Mouse (Mus musculus) G1E-ER4 (cell line): Measurements from ENCODE around the gene Fam198a. TPM values are rescaled to one million over a fixed set of nuclear protein-coding genes. Genes with fewer than 3 reads are reported as not detected.

Source experiments
- GATA1 ChIP-seq: IDR thresholded peaks from one replicate; pipeline ENCODE4 v1.8.0; 2012; ENCODE audit warnings: low read length, inconsistent platforms
- polyA plus RNA-seq: library from polyadenylated mRNA; stranded (reverse); fragments of >175 nt; gene quantifications from 2 replicates; pipeline ENCODE4 v1.2.3, GENCODE M21; 2012

The Fam198a gene
- polyA plus RNA-seq, 1 experiment, result not detected

GRCm38 (mm10) chr9:121951114-121951423, 281 bp downstream of the Fam198a start:
- TF ChIP-seq GATA1, result no peak

GRCm38 (mm10) chr9:121952596-121952995, 1.8 kb downstream of the Fam198a start:
- no peak for TF ChIP-seq GATA1

DNA sequence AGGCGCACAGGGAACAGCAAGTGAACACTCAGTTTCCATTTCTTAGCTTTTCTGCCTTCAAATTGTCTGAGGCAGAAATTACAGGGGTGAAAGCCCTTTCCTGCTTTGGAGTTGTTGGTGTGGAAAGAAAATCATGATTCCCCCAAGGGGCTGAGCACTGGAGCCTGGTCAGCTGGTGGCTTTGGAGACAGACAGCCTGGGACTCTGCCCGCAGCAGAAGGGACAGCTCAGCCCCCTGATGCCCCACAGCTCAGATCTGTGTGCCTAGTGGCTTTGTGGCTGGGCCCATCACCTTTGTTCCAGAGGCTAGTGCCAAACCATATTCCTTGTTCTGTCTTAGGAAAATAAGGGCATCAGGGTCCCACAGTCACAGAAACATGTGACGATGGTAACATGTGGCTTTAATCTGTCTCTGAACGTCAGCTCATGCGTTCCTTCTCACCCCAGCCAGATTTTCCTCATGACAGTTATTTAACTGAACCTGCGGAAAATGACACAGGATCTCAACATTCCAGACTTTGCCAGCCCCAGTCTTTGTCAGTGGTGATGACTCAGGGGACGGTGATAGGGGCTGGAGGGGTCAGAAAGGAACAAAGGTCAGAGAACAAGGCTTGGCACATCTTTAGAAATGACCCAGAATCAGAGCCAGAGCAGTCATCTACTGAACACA, 9.3 kb downstream of the Fam198a start:
- TF ChIP-seq GATA1, result no peak

- no peak for TF ChIP-seq GATA1
These were observed 14.2 kb downstream of the Fam198a start for GRCm38 (mm10) chr9:121964941-121965340.

DNA sequence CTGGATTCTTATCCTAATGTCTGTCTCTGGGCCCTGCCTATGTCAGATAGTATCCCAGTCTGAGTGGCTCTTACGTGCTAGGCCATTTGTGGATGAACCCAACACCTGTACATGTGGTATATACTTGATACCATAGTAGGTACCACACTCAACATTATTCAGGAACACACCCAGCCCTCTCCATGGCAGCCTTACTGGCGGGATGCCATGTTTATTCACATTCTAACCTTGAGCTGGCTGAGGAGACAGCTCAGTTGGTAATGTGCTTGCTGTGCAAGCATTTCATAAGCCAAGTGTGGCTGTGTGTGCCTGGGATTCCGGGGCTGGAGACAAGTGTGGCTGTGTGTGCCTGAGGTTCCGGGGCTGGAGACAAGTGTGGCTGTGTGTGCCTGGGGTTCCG, 17.5 kb downstream of the Fam198a start:
- no peak for TF ChIP-seq GATA1

GRCm38 (mm10) chr9:121969841-121970381, 19.1 kb downstream of the Fam198a start:
- no peak for TF ChIP-seq GATA1

GRCm38 (mm10) chr9:121973207-121973606, 22.4 kb downstream of the Fam198a start:
- TF ChIP-seq GATA1, result no peak

DNA sequence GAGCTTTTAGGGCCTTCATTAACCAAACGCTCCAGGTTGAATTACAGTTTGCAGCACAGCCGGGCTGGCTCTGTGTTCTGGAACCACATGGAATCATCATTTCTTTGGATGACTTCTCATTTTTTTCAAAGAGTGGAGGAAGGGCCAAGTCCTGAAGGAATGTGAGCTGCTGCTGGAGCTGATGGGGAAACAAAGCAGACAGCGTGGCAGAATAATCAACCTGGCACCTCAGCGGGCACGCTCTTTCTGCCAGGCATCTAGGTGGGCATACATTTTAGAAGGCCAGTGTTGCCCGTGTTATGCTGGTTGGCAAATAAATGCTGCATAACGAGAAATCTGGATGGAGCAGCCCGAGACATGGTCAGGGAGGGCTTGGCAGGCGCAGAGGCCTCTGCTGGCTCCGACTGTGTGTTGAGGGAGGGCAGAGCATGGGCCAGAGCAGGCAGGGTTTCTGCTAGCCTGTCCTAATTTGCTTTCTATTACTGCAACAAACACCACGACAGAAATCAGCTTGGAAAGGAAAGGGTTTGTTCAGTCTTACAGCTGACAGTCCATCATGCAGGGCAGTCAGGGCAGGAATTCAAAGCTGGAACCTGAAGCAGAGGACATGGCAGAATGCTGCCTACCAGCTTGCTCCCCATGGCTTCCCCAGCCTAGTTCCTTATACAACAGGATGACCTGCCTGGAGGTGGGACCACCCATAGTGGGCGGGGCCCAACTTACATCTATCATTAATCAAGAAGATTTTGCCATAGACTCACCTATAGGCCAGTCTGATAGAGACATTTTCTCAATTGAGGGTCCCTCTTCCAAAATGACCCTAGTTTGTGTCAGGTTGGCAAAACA, 23.6 kb downstream of the Fam198a start:
- no peak for TF ChIP-seq GATA1

- no peak for TF ChIP-seq GATA1
These were observed 24.5 kb downstream of the Fam198a start for GRCm38 (mm10) chr9:121975321-121975720.

DNA sequence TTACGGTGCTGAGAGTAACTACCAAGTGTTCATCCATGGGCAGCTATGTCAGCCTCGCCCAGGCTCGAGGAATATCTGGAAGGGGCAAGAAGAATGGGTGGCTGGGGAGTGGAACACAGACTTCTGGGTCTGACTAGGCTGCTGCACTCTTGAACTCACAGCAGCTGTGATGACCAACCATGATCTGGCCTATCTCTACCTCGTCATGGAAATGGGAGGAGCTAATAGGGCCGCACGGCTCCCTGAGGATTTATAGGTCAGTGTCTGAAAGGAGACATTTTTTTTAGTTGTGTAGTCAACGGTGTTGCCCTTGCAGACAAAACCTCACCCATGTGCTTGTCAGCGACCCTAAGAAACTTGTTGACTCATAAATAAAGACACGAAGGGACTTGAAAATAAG, 30.3 kb downstream of the Fam198a start:
- TF ChIP-seq GATA1, result no peak

GRCm38 (mm10) chr9:121981466-121982105, 30.8 kb downstream of the Fam198a start:
- TF ChIP-seq GATA1, result no peak

- no peak for TF ChIP-seq GATA1
These were observed 31.4 kb downstream of the Fam198a start for GRCm38 (mm10) chr9:121982214-121982613.

DNA sequence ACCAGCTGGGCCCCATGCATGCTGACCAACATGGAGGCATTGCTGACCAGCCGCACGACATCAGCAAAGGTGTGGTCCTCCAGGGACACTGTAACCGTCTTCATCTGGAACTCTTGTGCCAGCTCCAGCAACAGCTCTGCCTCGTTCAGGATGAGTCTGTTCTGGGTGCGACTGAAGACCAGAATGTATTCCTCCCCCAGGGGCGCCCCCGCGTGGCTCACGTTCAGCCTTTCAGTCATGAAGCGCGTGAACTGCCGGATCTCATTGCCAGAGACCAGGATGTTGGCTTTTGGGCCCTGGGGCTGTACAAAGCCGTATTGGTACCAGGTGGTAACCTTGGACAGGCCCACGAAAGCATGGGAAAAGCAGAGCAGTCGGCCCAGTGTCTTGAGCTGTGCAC, 31.9 kb downstream of the Fam198a start:
- TF ChIP-seq GATA1, result no peak

- no peak for TF ChIP-seq GATA1
These were observed 32.7 kb downstream of the Fam198a start for GRCm38 (mm10) chr9:121983504-121983903.

- no peak for TF ChIP-seq GATA1
These were observed 34.0 kb downstream of the Fam198a start for GRCm38 (mm10) chr9:121984465-121985461.
